Mouse (Mus musculus): Measurements from ENCODE around the gene Mink1. TPM values are rescaled to one million over a fixed set of nuclear protein-coding genes. Genes with fewer than 3 reads are reported as not detected.

Mink1 gene
- polyA plus RNA-seq, 1 experiment from 2014 or later: 15.6 TPM

DNA sequence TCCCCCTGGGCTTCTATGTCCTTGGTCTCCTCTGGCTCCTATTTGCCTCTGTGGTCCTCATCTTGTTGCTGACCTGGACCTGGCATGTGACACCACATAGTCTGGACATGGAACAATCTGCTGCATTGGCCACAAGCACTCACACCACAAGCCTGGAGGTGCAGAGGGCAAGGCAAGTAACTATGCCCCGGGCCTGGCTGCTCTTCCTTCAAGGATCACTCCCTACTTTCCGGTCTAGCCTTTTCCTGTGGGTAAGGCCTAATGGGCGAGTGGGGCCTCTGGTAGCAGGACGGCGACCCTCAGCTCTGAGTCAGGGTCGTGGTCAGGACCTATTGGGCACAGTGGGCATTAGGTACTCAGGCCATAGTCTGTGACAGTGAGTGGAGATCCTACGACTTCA lies 78.6 kb downstream of the Mink1 start:
- Histone ChIP-seq H3K4me2 (replicated peaks) (no peak overlapping the region), H3K9ac (replicated peaks) (no peak overlapping the region), H3K27me3 (no peaks in the 10 kb centered on the region), H3K36me3 (peaks cover 17% of the 10 kb centered on the region), H3K4me1 (peaks cover 13% of the 10 kb centered on the region), H3K4me3 (no peak overlapping the region), H3K9me3 (no peaks in the 10 kb centered on the region), H3K27ac (replicated peaks) (no peak overlapping the region)
- 84% methylated on average over 7 of the region's 7 CpGs for WGBS
- no peak for ATAC-seq (replicated peaks)

DNA sequence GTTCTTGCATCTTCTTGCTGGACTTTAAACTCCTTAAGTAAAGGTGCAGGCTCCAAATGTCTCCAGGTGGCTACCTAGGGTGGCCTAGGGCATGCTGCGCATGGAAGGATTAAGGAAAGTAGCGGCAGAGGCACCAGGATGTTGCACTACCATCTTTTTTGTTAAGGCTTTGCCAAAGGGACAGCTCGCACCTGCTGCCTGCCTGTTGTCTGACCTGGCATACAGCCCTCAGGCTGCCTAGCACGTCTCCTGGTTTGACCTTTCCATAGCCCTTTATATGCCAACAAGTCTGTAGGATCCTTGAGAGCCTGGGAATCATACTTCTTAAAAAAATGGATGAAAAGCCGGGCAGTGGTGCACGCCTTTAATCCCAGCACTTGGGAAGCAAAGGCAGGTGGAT lies 80.4 kb downstream of the Mink1 start:
- Histone ChIP-seq H3K27me3 (no peaks in the 10 kb centered on the region), H3K4me3 (no peak overlapping the region), H3K9me3 (no peaks in the 10 kb centered on the region), H3K4me2 (replicated peaks) (no peak overlapping the region), H3K27ac (replicated peaks) (no peak overlapping the region), H3K9ac (replicated peaks) (no peak overlapping the region), H3K36me3 (peaks cover 17% of the 10 kb centered on the region), H3K4me1 (peaks cover 19% of the 10 kb centered on the region)
- WGBS: 90% methylated on average over 6 of the region's 6 CpGs
- no peak for ATAC-seq (replicated peaks)

- no peak overlapping the region for H3K9ac ChIP-seq (replicated peaks)
Measured at GRCm38 (mm10) chr11:70644564-70645103, 82.0 kb downstream of the Mink1 start.

DNA sequence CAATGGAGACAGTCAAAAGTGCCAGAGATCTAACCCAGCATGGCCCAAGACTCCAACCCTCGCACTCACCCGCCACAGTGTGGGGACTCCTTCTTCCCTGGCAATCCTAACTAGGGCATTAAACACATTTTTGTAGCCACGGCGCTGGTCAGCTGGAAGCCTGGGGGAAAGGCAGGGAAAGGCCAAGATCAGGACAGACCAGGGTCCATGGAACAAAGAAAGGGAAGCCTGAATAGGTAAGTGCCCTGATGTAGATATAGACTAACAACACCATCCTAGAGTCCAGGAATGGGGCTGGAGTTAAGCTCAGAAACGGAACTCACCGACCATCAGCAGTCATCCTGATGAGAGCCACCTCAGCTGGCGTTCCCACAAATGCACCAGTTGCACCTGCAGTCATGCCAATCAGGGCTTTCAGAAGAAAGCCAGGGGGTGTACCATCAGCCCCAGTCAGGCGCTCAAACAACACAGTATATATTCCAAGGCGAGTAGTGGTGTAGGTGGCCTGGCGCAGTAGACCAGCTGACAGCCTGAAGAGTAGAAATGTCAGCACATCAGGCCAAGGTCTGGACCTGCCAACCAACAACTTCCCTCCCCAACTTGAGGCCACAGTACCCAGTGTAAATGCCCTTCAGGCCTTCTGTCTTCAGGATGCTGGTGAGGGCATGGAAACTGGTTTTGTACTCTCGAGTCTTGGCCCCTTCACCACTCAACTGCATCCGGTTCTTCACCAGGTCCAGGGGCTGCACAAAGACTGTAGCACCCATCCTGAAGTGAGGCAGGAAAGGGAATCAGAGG lies 83.0 kb downstream of the Mink1 start:
- ATAC-seq (replicated peaks): no peak

More at GRCm38 (mm10) chr11:70644564-70645103, 82.0 kb downstream of the Mink1 start:
- no peak overlapping the region for H3K4me3 ChIP-seq
- ATAC-seq (replicated peaks): no peak
- no peak overlapping the region for H3K27ac ChIP-seq (replicated peaks)
- peaks cover 26% of the 10 kb centered on the region for H3K36me3 ChIP-seq
- 95% methylated on average over 8 of the region's 8 CpGs for WGBS
- H3K9me3 ChIP-seq: no peaks in the 10 kb centered on the region
- H3K27me3 ChIP-seq: no peaks in the 10 kb centered on the region
- peaks cover 35% of the 10 kb centered on the region for H3K4me1 ChIP-seq
- H3K4me2 ChIP-seq (replicated peaks): no peak overlapping the region

GRCm38 (mm10) chr11:70646259-70646555 lies 83.5 kb downstream of the Mink1 start:
- H3K36me3 ChIP-seq: peaks cover 42% of the 10 kb centered on the region
- no peak for ATAC-seq (replicated peaks)
- WGBS: 8% methylated on average over 3 of the region's 3 CpGs

More for the DNA sequence above, 83.0 kb downstream of the Mink1 start:
- Histone ChIP-seq H3K9ac (replicated peaks) (peak overlapping the region; percentile 87), H3K27me3 (no peaks in the 10 kb centered on the region), H3K4me2 (replicated peaks) (peak overlapping the region; percentile 75), H3K4me3 (peak overlapping the region; percentile 65), H3K4me1 (peaks cover 37% of the 10 kb centered on the region), H3K36me3 (peaks cover 36% of the 10 kb centered on the region), H3K27ac (replicated peaks) (no peak overlapping the region), H3K9me3 (no peaks in the 10 kb centered on the region)
- WGBS: 89% methylated on average over 12 of the region's 12 CpGs

DNA sequence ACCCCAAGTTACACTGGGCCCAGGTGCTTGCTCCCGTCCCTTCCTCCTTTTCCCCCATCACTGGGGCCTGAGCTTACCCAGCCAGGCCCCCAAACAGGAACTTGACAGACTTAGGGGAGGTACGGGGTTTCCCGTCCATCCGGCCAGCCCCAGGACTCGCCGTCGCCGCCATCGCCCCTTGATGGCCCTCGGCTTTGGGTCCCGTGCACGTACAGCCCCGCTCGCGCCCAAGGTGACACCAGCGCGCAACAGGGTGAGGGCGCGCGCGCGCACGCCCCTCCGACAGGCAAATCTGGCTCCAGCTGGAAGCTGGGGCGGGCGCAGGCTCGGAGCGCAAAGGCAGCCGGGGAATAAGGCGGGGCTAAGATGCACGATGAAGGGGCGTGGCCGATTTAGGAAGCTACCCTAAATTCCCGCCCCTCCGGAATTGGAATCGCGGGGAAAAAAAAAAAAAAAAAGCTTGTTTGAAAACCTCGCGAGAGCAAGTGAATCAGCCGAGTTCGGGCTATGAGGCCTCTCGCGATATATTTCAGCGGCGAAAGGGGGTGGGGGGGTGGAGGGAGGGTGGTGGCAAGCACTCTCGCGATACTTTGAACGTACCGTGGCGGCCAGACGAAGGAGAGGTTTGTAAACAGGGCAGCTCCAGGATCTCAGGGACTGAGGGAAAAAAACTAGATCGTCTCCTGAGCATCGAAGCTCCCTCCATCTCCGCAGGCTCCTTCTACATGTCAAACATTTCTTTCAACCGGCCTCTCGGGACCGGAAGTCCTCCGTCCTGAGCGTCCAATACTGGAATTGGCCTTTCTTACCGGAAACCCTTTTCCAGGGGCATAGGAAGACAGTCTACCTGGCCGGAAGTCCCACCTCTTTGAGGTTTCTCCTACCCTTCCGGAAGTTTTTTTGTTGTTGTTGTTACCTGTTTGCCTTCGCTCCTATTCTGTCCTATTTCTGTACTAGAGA lies 84.3 kb downstream of the Mink1 start, which contains the start of the genes Rnf167 and Slc25a11:
Gene Rnf167, plus strand, starts transcription at position 545 of the 960 bp plus-strand sequence.
Gene Slc25a11, minus strand, starts transcription at position 789 of the 960 bp plus-strand sequence.
- WGBS: under 1% methylated on average over 63 of the region's 63 CpGs
- Histone ChIP-seq H3K27me3 (no peaks in the 10 kb centered on the region), H3K4me2 (replicated peaks) (peak within 1 kb of the TSS; percentile 94), H3K36me3 (peaks cover 49% of the 10 kb centered on the region), H3K4me1 (peaks cover 41% of the 10 kb centered on the region), H3K4me3 (peak within 1 kb of the TSS; percentile 65), H3K9me3 (no peaks in the 10 kb centered on the region), H3K9ac (replicated peaks) (peak within 1 kb of the TSS; percentile 87), H3K27ac (replicated peaks) (peak within 1 kb of the TSS; percentile 98)
- ATAC-seq (replicated peaks): peak; percentile 93

More at GRCm38 (mm10) chr11:70646259-70646555, 83.5 kb downstream of the Mink1 start:
- H3K27me3 ChIP-seq: no peaks in the 10 kb centered on the region
- peak overlapping the region; percentile 65 for H3K4me3 ChIP-seq
- peak overlapping the region; percentile 75 for H3K4me2 ChIP-seq (replicated peaks)
- peak overlapping the region; percentile 87 for H3K9ac ChIP-seq (replicated peaks)
- H3K4me1 ChIP-seq: peaks cover 37% of the 10 kb centered on the region
- H3K27ac ChIP-seq (replicated peaks): peak overlapping the region; percentile 98
- no peaks in the 10 kb centered on the region for H3K9me3 ChIP-seq

DNA sequence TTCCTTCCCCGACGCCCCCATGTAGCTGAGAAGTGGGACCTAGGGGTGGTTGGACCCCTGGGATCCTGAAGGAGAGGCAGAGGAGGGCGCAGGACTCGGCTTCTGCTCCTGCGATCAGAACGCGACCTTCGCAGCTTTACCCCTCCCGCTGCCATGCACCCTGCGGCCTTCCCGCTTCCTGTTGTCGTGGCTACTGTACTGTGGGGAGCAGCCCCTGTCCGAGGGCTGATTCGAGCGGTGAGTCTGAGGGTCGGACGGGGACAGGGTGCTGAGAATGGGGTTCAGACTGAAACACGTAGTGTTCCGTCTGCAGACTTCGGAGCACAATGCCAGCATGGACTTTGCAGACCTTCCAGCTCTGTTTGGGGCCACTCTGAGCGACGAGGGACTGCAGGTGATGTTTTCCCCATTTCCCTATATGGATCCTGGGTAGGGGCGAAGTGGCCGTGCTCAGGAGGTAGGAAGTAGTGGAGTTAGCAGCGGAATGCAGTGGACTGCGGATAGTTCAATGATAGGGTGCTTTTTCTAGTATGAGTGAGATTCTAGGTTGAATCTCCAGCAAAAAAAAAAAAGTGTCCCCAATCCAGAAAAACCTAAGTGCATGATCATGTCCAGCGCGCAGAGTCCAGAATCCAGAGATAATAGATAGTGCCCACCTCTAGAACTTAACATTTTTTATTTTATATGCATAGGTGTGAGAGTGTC lies 85.2 kb downstream of the Mink1 start:
- Histone ChIP-seq H3K27me3 (no peaks in the 10 kb centered on the region), H3K4me2 (replicated peaks) (peak overlapping the region; percentile 94), H3K36me3 (peaks cover 53% of the 10 kb centered on the region), H3K4me3 (peak overlapping the region; percentile 65), H3K9ac (replicated peaks) (peak overlapping the region; percentile 75), H3K27ac (replicated peaks) (peak overlapping the region; percentile 98), H3K9me3 (no peaks in the 10 kb centered on the region), H3K4me1 (peaks cover 50% of the 10 kb centered on the region)
- WGBS: 5% methylated on average over 28 of the region's 28 CpGs
- peak; percentile 3; the same call in 1 of the 2 replicates for ATAC-seq (replicated peaks)

GRCm38 (mm10) chr11:70648512-70648911 lies 85.8 kb downstream of the Mink1 start:
- peaks cover 49% of the 10 kb centered on the region for H3K36me3 ChIP-seq
- H3K9me3 ChIP-seq: no peaks in the 10 kb centered on the region
- no peaks in the 10 kb centered on the region for H3K27me3 ChIP-seq
- no peak overlapping the region for H3K9ac ChIP-seq (replicated peaks)
- H3K4me1 ChIP-seq: peaks cover 56% of the 10 kb centered on the region
- 87% methylated on average over 4 of the region's 4 CpGs for WGBS
- peak overlapping the region; percentile 94 for H3K4me2 ChIP-seq (replicated peaks)
- H3K4me3 ChIP-seq: peak overlapping the region; percentile 65
- H3K27ac ChIP-seq (replicated peaks): no peak overlapping the region
- ATAC-seq (replicated peaks): no peak

- Histone ChIP-seq H3K4me3 (peak overlapping the region; percentile 65; the same call in 1 of the 2 replicates), H3K4me2 (replicated peaks) (0 out of 2 replicates have a peak overlapping the region, but pooled peaks have one; percentile 94)
- 86% methylated on average over 8 of the region's 8 CpGs for WGBS
Measured at GRCm38 (mm10) chr11:70649185-70649734, 86.6 kb downstream of the Mink1 start.

DNA sequence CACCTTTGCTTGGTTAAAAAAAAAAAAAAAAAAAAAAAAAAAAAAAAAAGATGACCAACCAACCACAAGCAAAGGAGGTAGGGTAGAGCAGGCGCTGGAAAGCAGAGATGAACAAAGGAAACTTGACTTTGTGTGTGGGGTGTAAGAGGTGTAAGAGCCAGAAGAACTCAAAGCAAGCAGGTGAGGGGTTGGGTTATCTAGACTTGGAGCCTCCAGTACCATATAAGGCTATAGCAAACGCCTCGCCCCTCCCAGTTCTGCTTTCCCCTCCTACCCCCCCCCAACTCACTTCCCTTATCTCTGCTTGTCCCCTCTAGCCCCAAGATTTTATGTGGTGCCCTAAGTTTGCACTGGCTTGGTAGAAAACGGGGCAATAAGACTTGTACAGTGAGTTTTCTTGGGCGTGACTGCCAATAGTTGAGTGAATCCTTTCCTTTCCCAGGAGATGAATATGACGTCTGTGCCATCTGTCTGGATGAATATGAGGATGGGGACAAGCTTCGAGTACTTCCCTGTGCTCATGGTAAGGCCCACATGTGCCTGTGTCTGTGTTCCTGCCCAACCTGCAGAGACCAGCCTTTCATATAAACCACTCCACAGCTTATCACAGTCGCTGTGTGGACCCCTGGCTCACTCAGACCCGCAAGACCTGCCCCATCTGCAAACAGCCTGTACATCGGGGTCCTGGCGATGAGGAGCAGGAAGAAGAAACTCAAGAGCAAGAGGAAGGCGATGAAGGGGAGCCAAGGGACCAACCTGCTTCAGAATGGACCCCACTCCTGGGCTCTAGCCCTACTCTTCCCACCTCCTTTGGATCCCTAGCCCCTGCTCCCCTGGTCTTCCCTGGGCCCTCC lies 87.9 kb downstream of the Mink1 start:
- no peak overlapping the region for H3K9ac ChIP-seq (replicated peaks)
- H3K27ac ChIP-seq (replicated peaks): no peak overlapping the region
- H3K27me3 ChIP-seq: no peaks in the 10 kb centered on the region
- no peak overlapping the region for H3K4me3 ChIP-seq
- H3K9me3 ChIP-seq: no peaks in the 10 kb centered on the region
- WGBS: 84% methylated on average over 12 of the region's 12 CpGs
- no peak overlapping the region for H3K4me2 ChIP-seq (replicated peaks)
- H3K36me3 ChIP-seq: peaks cover 37% of the 10 kb centered on the region
- H3K4me1 ChIP-seq: peaks cover 57% of the 10 kb centered on the region
- ATAC-seq (replicated peaks): no peak

More at GRCm38 (mm10) chr11:70649185-70649734, 86.6 kb downstream of the Mink1 start:
- H3K27ac ChIP-seq (replicated peaks): no peak overlapping the region
- H3K4me1 ChIP-seq: peaks cover 57% of the 10 kb centered on the region
- H3K9ac ChIP-seq (replicated peaks): no peak overlapping the region
- no peak for ATAC-seq (replicated peaks)
- no peaks in the 10 kb centered on the region for H3K27me3 ChIP-seq
- peaks cover 45% of the 10 kb centered on the region for H3K36me3 ChIP-seq
- no peaks in the 10 kb centered on the region for H3K9me3 ChIP-seq

Measured in forebrain, embryonic 15.5 days (tissue).